24 mouse cellular contexts compared by ENCODE assay signal in the genomic region with DNA sequence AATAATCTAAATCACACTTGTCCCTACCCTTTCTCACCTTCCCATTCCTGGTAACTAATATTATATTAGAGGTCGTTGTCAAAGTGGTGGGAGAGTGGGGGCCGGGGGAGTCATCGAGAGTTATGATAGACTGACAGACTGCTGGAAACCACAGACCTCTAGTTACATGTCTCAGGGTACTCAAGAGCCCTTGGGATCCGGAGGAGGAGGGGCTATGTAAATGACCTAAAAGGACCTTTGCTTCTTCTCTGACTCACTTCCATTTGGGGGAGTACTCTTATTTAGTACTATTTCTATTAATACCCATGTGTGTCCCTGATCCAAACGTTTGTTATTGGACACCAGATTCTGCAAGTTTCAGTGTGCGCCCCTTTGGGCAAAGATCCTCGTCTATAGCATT. TPM values are rescaled to one million over a fixed set of nuclear protein-coding genes. Genes with fewer than 3 reads are reported as not detected.
A peak's percentile ranks its signal among the peaks of the same experiment; 100 is the strongest.
DNase-seq lines count a peak whose midpoint lies in the region; TF ChIP-seq lines count a peak whose summit lies in the region.
"Had no signal": no experiment of that assay in that cellular context is flagged by ENCODE, and none has a peak within 500 bp of the region (broad histone marks: within the 10 kb centered on the region; RNA-seq: fewer than 3 reads in every experiment).

No protein-coding gene starts in this region.

- no peak for TF ChIP-seq POLR2A in lung, adult 2 months (IDR thresholded peaks at IDR 0.05; ENCODE audit: borderline replicate concordance, extremely low read depth, low read depth, low read length)
- no peak for TF ChIP-seq POLR2A in CH12.LX (IDR thresholded peaks at IDR 0.05; ENCODE audit: low read depth, low read length)

- H3K79me2 ChIP-seq in CH12.LX (replicated peaks; ENCODE audit: control insufficient read depth, extremely low read depth, insufficient read depth, poor library complexity, severe bottlenecking), result no peaks in the 10 kb centered on the region; the same call in 1 of the 2 replicates

- peak overlapping the region; percentile 50; the same call in 1 of the 2 replicates for H3K4me2 ChIP-seq in CH12.LX (ENCODE audit: insufficient read depth, low read depth, poor library complexity, severe bottlenecking)
- H3K4me2 ChIP-seq: embryonic facial prominence, embryonic 13.5 days; forebrain, embryonic 12.5 days; limb, embryonic 12.5 days; liver, embryonic 11.5 days had no signal

- H3K27ac ChIP-seq in CH12.LX (ENCODE audit: insufficient read depth, low read depth), result no peak overlapping the region
- H3K27ac ChIP-seq: embryonic facial prominence, embryonic 13.5 days; forebrain, embryonic 12.5 days; hindbrain, postnatal 0 days; layer of hippocampus, adult 2 months; limb, embryonic 12.5 days; macrophage; midbrain, embryonic 10.5 days had no signal

- peak; percentile 46 for DNase-seq in lung, postnatal 25 days (ENCODE audit: low spot score)
- DNase-seq in lung, adult 2 months, result no peak
- peak; percentile 86 for DNase-seq in CH12.LX (ENCODE audit: extremely low read depth)
- DNase-seq in ZHBTc4 (ENCODE audit: low read depth, low spot score), result peak; percentile 21
- DNase-seq in splenic B cell, adult 2 months (ENCODE audit: low read depth, low spot score), result peak; percentile 66
- no peak for DNase-seq in urinary bladder, adult 18-20 months (ENCODE audit: low spot score in 2 of 2)
- DNase-seq in spleen, postnatal 14 days (ENCODE audit: low spot score in 2 of 2), result no peak
- DNase-seq: adrenal gland, adult 2 months; cerebellum, adult 11-12 months; cerebellum, postnatal 14 days; embryo, embryonic 11 days; kidney, adult 9 months; kidney, postnatal 14 days; liver, postnatal 0 days had no signal

- no peak for TF ChIP-seq RAD21 in CH12.LX (IDR thresholded peaks at IDR 0.05; ENCODE audit: low read depth, low read length)

- no peaks in the 10 kb centered on the region for H3K36me3 ChIP-seq in CH12.LX (replicated peaks in 1 of 2; ENCODE audit: control insufficient read depth in 1 of 2, insufficient read depth in 1 of 2, low read length in 1 of 2)
- H3K36me3 ChIP-seq in splenic B cell, adult 2 months (ENCODE audit: control insufficient read depth, insufficient read depth, low read length, poor library complexity, severe bottlenecking), result no peaks in the 10 kb centered on the region
- H3K36me3 ChIP-seq: embryonic facial prominence, embryonic 13.5 days; forebrain, embryonic 12.5 days; limb, embryonic 12.5 days; midbrain, embryonic 10.5 days had no signal

- in situ Hi-C loops in CH12.LX (cut with MboI; ENCODE audit: low pct_ligation_motif_present, low pct_unique_long_range_greater_than_20kb, low sequenced_read_pairs), result no loop called here

- TF ChIP-seq EP300 in CH12.LX (IDR thresholded peaks at IDR 0.05; ENCODE audit: low read length), result no peak

- no peak for TF ChIP-seq CTCF in lung, adult 2 months (IDR thresholded peaks at IDR 0.05; ENCODE audit: insufficient read depth, low read length)
- no peak for TF ChIP-seq CTCF in CH12.LX (conservative IDR thresholded peaks at IDR 0.05 in 1 of 2, IDR thresholded peaks at IDR 0.05 in 1 of 2; ENCODE audit: low read depth in 2 of 2, low read length in 2 of 2)

- 47% methylated on average over 7 of the region's 7 CpGs for WGBS in lung, adult 2 months

- peaks cover 3% of the 10 kb centered on the region; the same call in 1 of the 2 replicates for H3K4me1 ChIP-seq in lung, adult 2 months (ENCODE audit: control insufficient read depth, insufficient read depth, low read length)
- peaks cover 22 to 73% of the 10 kb centered on the region in 2 experiments for H3K4me1 ChIP-seq in CH12.LX (ENCODE audit: control insufficient read depth in 1 of 2, insufficient read depth in 2 of 2)

- no peaks in the 10 kb centered on the region for H3K9me3 ChIP-seq in CH12.LX (replicated peaks; ENCODE audit: low read length)
- H3K9me3 ChIP-seq: embryonic facial prominence, embryonic 13.5 days; forebrain, embryonic 12.5 days; limb, embryonic 12.5 days; midbrain, embryonic 10.5 days had no signal

- dilution Hi-C loops in CH12.LX (cut with MboI; ENCODE audit: extremely low pct_ligation_motif_present, extremely low pct_unique_long_range_greater_than_20kb, low sequenced_read_pairs), result no loop called here

- no peak overlapping the region for H3K4me3 ChIP-seq in lung, adult 2 months (replicated peaks; ENCODE audit: extremely low read depth, low read depth, low read length)
- H3K4me3 ChIP-seq in CH12.LX (replicated peaks in 1 of 3; ENCODE audit: low read depth in 2 of 3, low read length in 2 of 3, poor library complexity in 1 of 3), result no peak overlapping the region
- H3K4me3 ChIP-seq: embryonic facial prominence, embryonic 13.5 days; erythroblast, embryonic 14.5 days; forebrain, embryonic 12.5 days; layer of hippocampus, adult 2 months; limb, embryonic 12.5 days; midbrain, embryonic 10.5 days had no signal

- H3K27me3 ChIP-seq in CH12.LX (replicated peaks), result no peaks in the 10 kb centered on the region
- H3K27me3 ChIP-seq in splenic B cell, adult 2 months (ENCODE audit: control insufficient read depth, insufficient read depth, low read length, poor library complexity, severe bottlenecking), result no peaks in the 10 kb centered on the region
- H3K27me3 ChIP-seq: embryonic facial prominence, embryonic 13.5 days; forebrain, embryonic 12.5 days; limb, embryonic 12.5 days had no signal

- no peak overlapping the region for H3K9ac ChIP-seq in CH12.LX (ENCODE audit: insufficient read depth, low read depth)
- H3K9ac ChIP-seq: embryonic facial prominence, embryonic 13.5 days; forebrain, embryonic 12.5 days; limb, embryonic 12.5 days; liver, postnatal 0 days had no signal

TF ChIP-seq in CH12.LX, 34 proteins besides CTCF, POLR2A, EP300 and RAD21:
- TF ChIP-seq MAX (IDR thresholded peaks at IDR 0.05; ENCODE audit: low read length), result no peak
- TF ChIP-seq TBP (conservative IDR thresholded peaks at IDR 0.05; ENCODE audit: low read depth, low read length), result 0 out of 2 replicates have a peak, but pooled peaks have one; percentile 51
- TF ChIP-seq E2F4 (IDR thresholded peaks at IDR 0.05; ENCODE audit: insufficient replicate concordance, low read depth, low read length), result no peak
- 0 out of 2 replicates have a peak, but pooled peaks have one; percentile 25 for TF ChIP-seq MAZ (IDR thresholded peaks at IDR 0.05; ENCODE audit: low read depth, low read length)
- no peak for TF ChIP-seq SIN3A (IDR thresholded peaks at IDR 0.05; ENCODE audit: low read length)
- no peak for TF ChIP-seq USF2 (conservative IDR thresholded peaks at IDR 0.05; ENCODE audit: low read depth, low read length)
- TF ChIP-seq CHD1 (IDR thresholded peaks at IDR 0.05; ENCODE audit: low read depth, low read length), result 0 out of 2 replicates have a peak, but pooled peaks have one; percentile 33
- TF ChIP-seq ETS1 (conservative IDR thresholded peaks at IDR 0.05; ENCODE audit: low read depth, low read length), result no peak
- TF ChIP-seq SMC3 (IDR thresholded peaks at IDR 0.05; ENCODE audit: low read depth, low read length), result no peak
- no peak for TF ChIP-seq GABPA (IDR thresholded peaks at IDR 0.05; ENCODE audit: insufficient replicate concordance, low read depth, low read length)
- TF ChIP-seq MEF2A (IDR thresholded peaks at IDR 0.05; ENCODE audit: borderline replicate concordance, low read depth, low read length), result peak; percentile 50
- TF ChIP-seq KAT2A (IDR thresholded peaks at IDR 0.05; ENCODE audit: insufficient replicate concordance, low read length), result no peak
- no peak; the same call in 1 of the 2 replicates for TF ChIP-seq ZMIZ1 (IDR thresholded peaks at IDR 0.05; ENCODE audit: low read depth, low read length)
TF ChIP-seq in CH12.LX: peak in this region for 4.

RNA-seq across cellular contexts. Expression of a gene that starts 4.9 kb away (rescaled TPM):
- 6.9 and 11.1 TPM in 2 replicates for polyA plus RNA-seq in lung, adult 2 months (2012; rRNA removed)
- 11.2 and 11.4 TPM in 2 replicates for total RNA-seq in CH12.LX (2012; rRNA removed)
- 18.9 and 22.4 TPM in 2 replicates for total RNA-seq in CH12.LX (2014; rRNA removed)
- polyA plus RNA-seq in CH12.LX (2012; ENCODE audit: insufficient read length, low read depth), result 11.0 and 11.1 TPM in 2 replicates

RNA-seq across cellular contexts. Expression of a gene that starts 59.8 kb away (rescaled TPM):
- 0.80 and 1.3 TPM in 2 replicates for polyA plus RNA-seq in lung, adult 2 months (2012; rRNA removed)
- total RNA-seq in CH12.LX (2012; rRNA removed) (not detected in 2 replicates), CH12.LX (2014; rRNA removed) (not detected in 2 replicates)
- not detected in 2 replicates for polyA plus RNA-seq in CH12.LX (2012; ENCODE audit: insufficient read length, low read depth)
- total RNA-seq: neutrophil, adult 5-6 weeks had no signal
- polyA plus RNA-seq: erythroblast, embryonic 14.5 days; macrophage had no signal

Comparison
In these comparisons a context has a peak if more than half of its experiments do, and no peak if none do; other contexts are left out.
1. DNase-seq: peak in lung, postnatal 25 days (single experiment), CH12.LX (single experiment), ZHBTc4 (single experiment) and splenic B cell, adult 2 months (single experiment); none in lung, adult 2 months (single experiment), urinary bladder, adult 18-20 months (0 of 2) and spleen, postnatal 14 days (0 of 2).